Mouse (Mus musculus): ENCODE measurements around the gene Ubc. TPM values are rescaled to one million over a fixed set of nuclear protein-coding genes. Genes with fewer than 3 reads are reported as not detected.

Gene Ubc
- polyA plus RNA-seq, 2 experiments: 221 to 313 TPM

DNA sequence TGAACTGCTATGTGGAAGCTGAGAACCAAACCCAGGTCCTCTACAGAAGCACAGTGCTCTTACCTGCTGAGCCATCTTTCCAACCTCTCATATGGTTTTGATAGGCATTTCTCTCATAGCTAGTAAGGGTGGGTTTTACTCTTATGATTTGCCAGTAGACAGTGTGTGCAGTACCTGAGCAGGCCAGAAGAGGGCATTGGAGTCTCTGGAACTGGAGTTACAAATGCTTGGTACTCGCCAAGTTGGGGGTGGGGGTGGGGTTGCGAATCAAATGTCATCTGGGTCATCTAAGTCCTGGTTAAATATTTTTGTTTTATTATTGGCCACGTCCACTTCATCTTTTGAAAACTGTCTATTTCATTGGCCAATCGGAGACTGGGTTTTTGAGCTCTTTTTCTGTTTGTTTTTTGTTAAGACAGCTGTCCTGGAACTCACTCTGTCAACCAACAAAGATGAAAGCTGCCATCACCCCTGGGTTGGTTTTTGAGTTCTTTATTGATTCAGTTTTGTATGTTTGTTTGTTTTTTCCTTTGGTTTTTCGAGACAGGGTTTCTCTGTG lies 22.0 kb upstream of the Ubc start:
- no peak overlapping the region for H3K9ac ChIP-seq (replicated peaks)
- peaks cover 7 to 24% of the 10 kb centered on the region in 2 experiments for H3K4me1 ChIP-seq (replicated peaks; ENCODE audit: control insufficient read depth in 2 of 2, insufficient read depth in 2 of 2, low read length in 1 of 2)
- no peak overlapping the region for H3K27ac ChIP-seq
- H3K4me3 ChIP-seq (ENCODE audit: insufficient read depth in 1 of 2, low read depth in 2 of 2, low read length in 2 of 2): no peak overlapping the region
- peak; percentile 56 to 59 (median 57) for DNase-seq (ENCODE audit: low read depth in 3 of 3, low spot score in 3 of 3)
- WGBS (ENCODE audit: insufficient replicate concordance): 38% methylated on average over 5 of the region's 5 CpGs
- H3K9me3 ChIP-seq (ENCODE audit: control insufficient read depth, low read length): no peaks in the 10 kb centered on the region
- no peaks in the 10 kb centered on the region for H3K27me3 ChIP-seq (ENCODE audit: control insufficient read depth, insufficient read depth, low read length)
- peaks cover 15% of the 10 kb centered on the region for H3K36me3 ChIP-seq (replicated peaks; ENCODE audit: control insufficient read depth, insufficient read depth, low read depth)
- ATAC-seq (ENCODE audit: insufficient read depth): no peak
- H3K4me2 ChIP-seq (ENCODE audit: low read depth): no peak overlapping the region
- no peak for TF ChIP-seq EP300 (IDR thresholded peaks at IDR 0.05; ENCODE audit: low read depth)
- TF ChIP-seq CTCF (IDR thresholded peaks at IDR 0.05; ENCODE audit: low read depth): peak; percentile 84

DNA sequence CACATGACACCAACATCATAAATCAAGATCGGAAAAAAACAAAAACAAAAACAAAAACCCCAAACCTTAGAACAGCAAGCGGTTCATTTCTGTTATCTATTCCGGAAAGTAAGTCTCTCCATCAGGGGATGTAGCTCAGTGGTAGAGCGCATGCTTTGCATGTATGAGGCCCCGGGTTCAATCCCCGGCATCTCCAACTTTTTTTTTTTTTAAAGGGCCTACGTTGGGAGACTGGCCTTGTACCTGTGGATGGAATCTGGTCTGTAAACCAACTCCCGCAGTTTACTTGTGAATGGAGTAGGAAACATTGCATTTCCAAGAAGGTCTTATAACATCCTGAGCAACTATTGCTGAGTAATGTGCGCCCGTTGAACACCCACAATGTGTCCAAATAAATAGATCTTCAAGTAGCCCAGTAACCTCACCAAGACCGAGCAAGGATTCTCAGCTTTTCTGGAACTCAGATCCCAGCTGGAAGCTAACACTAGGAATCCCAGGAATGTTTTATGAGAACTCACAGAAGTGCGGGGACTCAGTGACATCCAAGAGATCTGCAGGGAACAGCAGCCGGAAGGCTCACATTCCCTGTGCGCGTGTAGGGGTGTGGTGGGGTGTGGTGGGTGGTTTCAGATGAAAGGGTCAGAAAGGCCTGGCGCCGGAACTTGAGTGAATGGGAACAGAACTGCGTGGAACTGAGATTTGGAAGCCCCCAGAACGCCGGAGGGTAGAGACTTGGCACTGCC lies 19.5 kb upstream of the Ubc start:
- peaks cover under 1% of the 10 kb centered on the region for H3K36me3 ChIP-seq (replicated peaks; ENCODE audit: control insufficient read depth, insufficient read depth, low read depth)
- peak in 1 of 3 experiments; percentile 64 for DNase-seq (ENCODE audit: low read depth in 3 of 3, low spot score in 3 of 3)
- H3K27me3 ChIP-seq (ENCODE audit: control insufficient read depth, insufficient read depth, low read length): no peaks in the 10 kb centered on the region
- peak; percentile 51 for ATAC-seq (ENCODE audit: insufficient read depth)
- WGBS (ENCODE audit: insufficient replicate concordance): 16% methylated on average over 20 of the region's 20 CpGs
- H3K9ac ChIP-seq (replicated peaks): peak overlapping the region; percentile 14
- no peak overlapping the region for H3K27ac ChIP-seq
- H3K9me3 ChIP-seq (ENCODE audit: control insufficient read depth, low read length): no peaks in the 10 kb centered on the region
- H3K4me3 ChIP-seq (ENCODE audit: insufficient read depth in 1 of 2, low read depth in 2 of 2, low read length in 2 of 2): peak overlapping the region; percentile 53 to 79
- peaks cover 12 to 31% of the 10 kb centered on the region in 2 experiments for H3K4me1 ChIP-seq (replicated peaks; ENCODE audit: control insufficient read depth in 2 of 2, insufficient read depth in 2 of 2, low read length in 1 of 2)
- peak overlapping the region; percentile 72 for H3K4me2 ChIP-seq (ENCODE audit: low read depth)
- TF ChIP-seq CTCF (IDR thresholded peaks at IDR 0.05; ENCODE audit: low read depth): no peak
- no peak for TF ChIP-seq EP300 (IDR thresholded peaks at IDR 0.05; ENCODE audit: low read depth)

DNA sequence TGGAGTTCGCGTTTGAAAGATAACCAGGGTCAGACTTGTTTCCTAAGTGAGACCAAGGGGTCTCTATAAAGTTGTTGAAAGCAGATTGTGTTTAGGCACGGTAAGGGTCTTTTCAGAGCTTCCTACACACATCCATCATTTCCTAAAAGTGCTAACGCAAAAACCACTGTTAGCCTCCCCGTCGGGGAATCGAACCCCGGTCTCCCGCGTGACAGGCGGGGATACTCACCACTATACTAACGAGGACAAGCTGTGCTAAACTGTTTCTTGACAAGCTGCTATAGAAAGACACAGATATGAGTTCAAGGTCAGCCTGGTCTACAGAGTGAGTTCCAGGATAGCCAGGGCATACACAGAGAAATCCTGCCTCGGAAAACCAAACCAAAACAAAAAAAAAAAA lies 18.8 kb upstream of the Ubc start:
- no peaks in the 10 kb centered on the region for H3K36me3 ChIP-seq (replicated peaks; ENCODE audit: control insufficient read depth, insufficient read depth, low read depth)
- peak; percentile 77 for ATAC-seq (ENCODE audit: insufficient read depth)
- H3K9ac ChIP-seq (replicated peaks): peak overlapping the region; percentile 14
- no peak; the same call in 1 of the 2 replicates for TF ChIP-seq EP300 (IDR thresholded peaks at IDR 0.05; ENCODE audit: low read depth)
- TF ChIP-seq CTCF (IDR thresholded peaks at IDR 0.05; ENCODE audit: low read depth): no peak
- WGBS (ENCODE audit: insufficient replicate concordance): under 1% methylated on average over 13 of the region's 13 CpGs
- peak; percentile 68 to 76 (median 70) for DNase-seq (ENCODE audit: low read depth in 3 of 3, low spot score in 3 of 3)
- peaks cover 12 to 33% of the 10 kb centered on the region in 2 experiments for H3K4me1 ChIP-seq (replicated peaks; ENCODE audit: control insufficient read depth in 2 of 2, insufficient read depth in 2 of 2, low read length in 1 of 2)
- H3K4me3 ChIP-seq (ENCODE audit: insufficient read depth in 1 of 2, low read depth in 2 of 2, low read length in 2 of 2): peak overlapping the region; percentile 53 to 79
- H3K9me3 ChIP-seq (ENCODE audit: control insufficient read depth, low read length): no peaks in the 10 kb centered on the region
- peak overlapping the region; percentile 72 for H3K4me2 ChIP-seq (ENCODE audit: low read depth)
- no peaks in the 10 kb centered on the region for H3K27me3 ChIP-seq (ENCODE audit: control insufficient read depth, insufficient read depth, low read length)
- no peak overlapping the region for H3K27ac ChIP-seq

DNA sequence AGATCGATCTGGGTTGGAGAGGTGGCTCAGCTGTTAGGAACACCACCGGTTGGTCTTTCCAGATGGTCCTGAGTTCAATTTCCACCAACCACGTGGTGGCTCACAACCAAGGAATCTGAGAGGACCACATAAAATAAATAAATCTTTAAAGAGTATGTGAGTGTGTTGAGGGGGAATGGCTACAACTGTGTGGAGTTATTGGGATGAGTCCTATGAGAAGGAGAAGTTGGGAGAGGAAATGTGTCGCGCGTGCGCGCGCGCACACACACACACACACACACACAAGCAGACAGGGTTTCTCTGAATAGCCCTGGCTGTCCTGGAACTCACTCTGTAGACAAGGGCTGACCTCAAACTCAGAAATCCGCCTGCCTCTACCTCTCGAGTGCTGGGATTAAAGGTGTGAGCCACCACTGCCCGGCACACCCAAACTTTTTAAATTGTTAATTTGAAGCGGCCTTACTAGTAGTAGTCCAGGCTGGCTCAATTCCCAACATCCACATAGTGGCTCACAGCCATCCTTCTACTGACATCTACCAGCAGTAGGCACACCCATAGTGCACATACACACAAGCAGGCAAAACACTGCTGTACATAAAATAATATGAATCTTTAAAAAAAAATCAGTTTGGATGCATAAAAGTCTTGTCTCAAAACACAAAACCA lies 18.0 kb upstream of the Ubc start:
- ATAC-seq (ENCODE audit: insufficient read depth) (no peak), DNase-seq (ENCODE audit: low read depth in 3 of 3, low spot score in 3 of 3) (no peak)
- 35% methylated on average over 14 of the region's 14 CpGs for WGBS (ENCODE audit: insufficient replicate concordance)
- no peaks in the 10 kb centered on the region for H3K36me3 ChIP-seq (replicated peaks; ENCODE audit: control insufficient read depth, insufficient read depth, low read depth)
- peak overlapping the region in 1 of 2 experiments; percentile 53; a peak in 1 of 4 replicates for H3K4me3 ChIP-seq (ENCODE audit: insufficient read depth in 1 of 2, low read depth in 2 of 2, low read length in 2 of 2)
- H3K4me1 ChIP-seq (replicated peaks; ENCODE audit: control insufficient read depth in 2 of 2, insufficient read depth in 2 of 2, low read length in 1 of 2): peaks cover 12 to 36% of the 10 kb centered on the region in 2 experiments
- peak overlapping the region; percentile 72 for H3K4me2 ChIP-seq (ENCODE audit: low read depth)
- H3K27me3 ChIP-seq (ENCODE audit: control insufficient read depth, insufficient read depth, low read length): peaks cover under 1% of the 10 kb centered on the region; the same call in 1 of the 2 replicates
- no peak overlapping the region for H3K27ac ChIP-seq
- TF ChIP-seq CTCF (IDR thresholded peaks at IDR 0.05; ENCODE audit: low read depth) (no peak), EP300 (IDR thresholded peaks at IDR 0.05; ENCODE audit: low read depth) (no peak)
- H3K9me3 ChIP-seq (ENCODE audit: control insufficient read depth, low read length): no peaks in the 10 kb centered on the region
- H3K9ac ChIP-seq (replicated peaks): no peak overlapping the region
